Mouse (Mus musculus): Measurements from ENCODE around the gene Olfr894.
"Not testable (repeated sequence)": the region's sequence is repeated elsewhere in the genome, so short reads cannot be mapped to it uniquely, and the experiment has no call there.

Olfr894 gene

GRCm38 (mm10) chr9:38217755-38218154 lies at the start of gene Olfr894:
Gene Olfr894 (plus strand): TSS chr9:38218055.
- DNase-seq (ENCODE audit: low read depth, low spot score) = no peak

DNA sequence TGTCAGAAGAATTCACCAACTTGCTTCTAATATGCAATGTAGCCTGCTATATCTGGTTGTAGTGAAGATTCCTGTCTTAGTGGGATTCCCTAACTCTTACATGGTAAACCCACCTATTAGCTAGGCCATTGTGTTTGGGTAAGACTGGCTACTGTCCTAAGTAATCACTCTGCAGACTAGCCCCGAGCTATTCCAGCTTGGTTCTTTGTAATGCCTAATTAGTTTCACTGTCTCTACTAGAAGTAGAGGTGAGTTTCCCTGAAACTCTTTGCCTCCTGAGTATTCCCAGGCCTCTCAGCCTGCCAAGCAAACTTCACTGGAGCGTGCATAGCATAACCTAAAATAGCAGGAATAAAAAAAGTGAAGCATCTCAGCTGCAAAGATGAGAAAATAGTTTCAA lies 49.5 kb upstream of the Olfr894 start:
- not testable (repeated sequence) for DNase-seq (ENCODE audit: low read depth, low spot score)

DNA sequence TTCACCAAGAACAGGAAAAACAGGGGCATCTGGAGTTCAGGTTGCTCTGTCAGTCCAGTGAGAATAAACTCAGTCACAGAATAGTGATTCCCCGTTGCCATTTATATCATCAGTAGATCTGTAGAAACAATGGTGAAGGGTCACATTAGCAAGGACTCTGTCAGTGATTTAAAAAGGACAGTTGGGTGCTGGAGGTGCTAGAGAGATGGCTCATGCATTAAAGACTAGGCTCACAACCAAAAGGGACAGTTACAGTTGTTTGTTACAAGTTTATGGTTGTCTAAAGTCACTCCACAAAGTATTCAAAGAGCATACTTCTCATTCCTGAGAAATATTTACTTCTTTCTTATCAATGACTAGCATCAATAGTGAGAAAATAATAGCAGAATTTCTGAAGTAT lies 37.1 kb upstream of the Olfr894 start, which contains the start of gene Olfr891:
Gene Olfr891, minus strand, starts transcription at position 101 of the 400 bp plus-strand sequence.
- no peak for DNase-seq (ENCODE audit: low read depth, low spot score)

GRCm38 (mm10) chr9:38208065-38208464 lies 9.8 kb upstream of the Olfr894 start, which contains the start of gene Olfr893:
Gene Olfr893 (plus strand): TSS chr9:38208365.
- no peak for DNase-seq (ENCODE audit: low read depth, low spot score)

- no peak for DNase-seq (ENCODE audit: low read depth, low spot score)
These were observed 34.6 kb downstream of the Olfr894 start, which contains the start of gene Olfr143 for GRCm38 (mm10) chr9:38252474-38252873. Gene Olfr143 (plus strand): TSS chr9:38252774.

DNA sequence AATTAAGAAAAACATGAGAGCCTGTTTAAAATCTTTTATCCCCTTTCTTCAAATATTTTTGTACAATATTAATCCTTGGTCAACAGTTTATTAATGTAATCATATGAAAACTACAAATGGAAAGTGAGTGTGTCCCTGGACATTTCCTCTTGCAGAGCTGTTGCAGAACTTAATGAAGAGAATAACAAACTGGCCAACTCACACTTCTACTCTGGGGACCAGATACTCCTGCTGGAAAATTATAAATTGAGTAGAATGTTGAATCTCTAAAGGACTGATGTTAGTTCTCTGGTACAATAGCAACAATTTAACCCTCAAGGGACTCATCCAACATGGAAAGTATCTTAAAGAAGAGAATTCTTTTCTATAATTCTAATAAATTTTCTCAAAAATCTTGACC lies 49.7 kb downstream of the Olfr894 start, which contains the start of gene Olfr895:
Gene Olfr895, plus strand, starts transcription at position 301 of the 400 bp plus-strand sequence.
- DNase-seq (ENCODE audit: low read depth, low spot score) = no peak

Data from CD4-positive, CD25-positive, alpha-beta regulatory T cell, adult 2 months (primary cell).